Mouse (Mus musculus): ENCODE measurements around the gene 9630041A04Rik.

Gene 9630041A04Rik

GRCm38 (mm10) chr9:101918771-101919170 is 57.1 kb downstream of the 9630041A04Rik start:
- DNase-seq (ENCODE audit: extremely low read depth, low read depth), result no peak

DNA sequence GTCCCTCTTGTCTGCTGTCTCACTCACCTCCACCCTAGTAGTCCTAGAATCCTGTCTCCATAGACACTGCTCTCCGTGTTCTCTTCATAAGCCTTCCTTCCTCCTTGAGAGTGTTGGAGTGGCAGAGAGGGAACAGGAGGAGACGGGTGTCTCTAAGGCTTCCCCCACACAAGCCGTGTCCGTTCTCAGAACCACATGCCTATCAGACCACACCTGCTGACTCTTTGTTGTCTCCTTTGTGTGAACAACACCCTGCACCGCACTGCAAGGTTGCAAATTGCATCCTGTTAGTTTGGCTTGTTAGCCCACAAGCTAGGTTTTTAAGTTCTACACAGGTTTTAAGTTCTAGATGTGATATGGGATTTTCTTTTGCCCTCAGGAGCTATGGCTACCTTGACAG is 57.7 kb downstream of the 9630041A04Rik start:
- DNase-seq (ENCODE audit: extremely low read depth, low read depth), result no peak

DNA sequence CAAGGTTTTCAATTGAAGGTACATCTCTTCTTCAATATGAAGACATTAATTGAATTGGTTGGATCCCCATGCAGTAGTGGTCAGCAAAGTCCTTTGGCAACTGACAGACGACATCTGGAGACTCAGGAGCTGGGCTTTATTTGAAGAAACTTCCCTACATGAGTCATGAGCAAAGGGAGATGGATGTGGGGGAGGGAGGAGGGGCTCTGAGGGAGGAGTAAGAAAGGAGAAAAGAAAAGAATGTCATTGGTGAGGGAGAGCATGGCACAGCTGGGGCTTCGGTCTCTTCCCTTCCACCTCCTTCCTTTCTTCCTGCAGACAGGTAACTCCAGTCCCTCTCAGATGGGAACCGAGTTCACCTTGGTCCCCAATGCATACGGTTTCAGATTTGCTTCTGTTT is 61.2 kb downstream of the 9630041A04Rik start:
- DNase-seq (ENCODE audit: extremely low read depth, low read depth), result no peak

DNA sequence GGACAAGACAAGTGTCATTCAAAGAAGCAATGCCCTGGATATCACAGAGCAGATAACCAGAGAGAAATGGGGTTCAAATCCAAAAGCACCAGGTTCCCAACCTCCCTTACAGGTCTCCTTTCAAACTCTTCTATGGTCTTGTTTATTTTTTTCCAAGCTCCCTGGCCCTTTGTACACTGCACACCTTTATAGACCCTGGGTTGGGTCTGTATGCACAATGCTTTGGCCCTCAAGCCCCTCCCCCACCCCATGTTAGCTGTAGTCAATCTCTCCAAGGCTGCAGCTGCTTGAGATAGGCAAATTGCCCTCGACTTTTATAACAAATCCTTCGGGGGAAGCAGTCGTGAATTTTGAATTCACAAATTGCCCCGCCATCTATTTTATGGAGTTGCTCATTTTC is 63.2 kb downstream of the 9630041A04Rik start:
- DNase-seq (ENCODE audit: extremely low read depth, low read depth), result no peak

GRCm38 (mm10) chr9:101933946-101934573 is 72.4 kb downstream of the 9630041A04Rik start:
- no peak for DNase-seq (ENCODE audit: extremely low read depth, low read depth)

GRCm38 (mm10) chr9:101934887-101935286 is 73.2 kb downstream of the 9630041A04Rik start:
- no peak for DNase-seq (ENCODE audit: extremely low read depth, low read depth)

DNA sequence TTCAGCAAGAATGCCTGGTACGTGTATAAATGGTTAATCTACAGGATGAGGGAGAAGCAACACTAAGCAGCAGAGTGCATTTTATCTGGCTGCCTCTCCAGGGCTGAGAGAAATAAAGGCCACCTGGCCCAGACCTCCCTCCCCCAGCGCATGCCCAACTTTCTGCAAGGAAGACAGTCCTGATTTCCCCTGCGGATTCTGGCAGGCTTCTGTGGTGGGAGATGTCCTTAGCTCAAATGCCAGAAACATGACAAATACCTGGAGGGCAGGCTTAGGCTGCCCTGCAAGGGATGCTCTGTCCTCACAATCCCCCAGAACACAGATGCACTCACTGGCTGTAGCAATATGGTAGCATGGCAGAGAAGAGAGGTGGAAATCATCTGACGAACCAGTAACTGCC is 76.4 kb downstream of the 9630041A04Rik start:
- no peak for DNase-seq (ENCODE audit: extremely low read depth, low read depth)

GRCm38 (mm10) chr9:101939006-101939405 is 77.4 kb downstream of the 9630041A04Rik start:
- no peak for DNase-seq (ENCODE audit: extremely low read depth, low read depth)

- DNase-seq (ENCODE audit: extremely low read depth, low read depth), result no peak
Measured at GRCm38 (mm10) chr9:101940182-101940581, 78.5 kb downstream of the 9630041A04Rik start.

- no peak for DNase-seq (ENCODE audit: extremely low read depth, low read depth)
Measured at GRCm38 (mm10) chr9:101942058-101942669, 80.5 kb downstream of the 9630041A04Rik start.

DNA sequence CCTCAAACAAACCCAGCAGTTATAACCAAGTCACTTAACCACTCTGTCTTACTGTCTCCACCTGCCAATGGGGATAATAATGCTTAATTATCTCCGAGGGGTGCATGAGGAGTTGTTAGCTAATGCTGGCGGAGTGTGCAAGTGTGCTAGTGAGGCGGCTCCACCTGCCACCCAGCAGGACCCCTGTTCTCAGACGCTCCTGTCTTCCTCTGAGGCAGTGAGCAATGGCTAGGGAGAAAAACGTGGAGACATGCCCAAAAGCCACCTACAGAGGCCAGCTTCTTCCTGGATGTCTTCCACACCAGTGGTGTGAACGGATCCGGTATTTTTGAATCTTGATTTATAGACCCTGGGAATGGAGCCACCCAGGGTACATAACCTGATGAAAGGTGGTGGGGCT is 83.7 kb downstream of the 9630041A04Rik start:
- DNase-seq (ENCODE audit: extremely low read depth, low read depth), result no peak

DNA sequence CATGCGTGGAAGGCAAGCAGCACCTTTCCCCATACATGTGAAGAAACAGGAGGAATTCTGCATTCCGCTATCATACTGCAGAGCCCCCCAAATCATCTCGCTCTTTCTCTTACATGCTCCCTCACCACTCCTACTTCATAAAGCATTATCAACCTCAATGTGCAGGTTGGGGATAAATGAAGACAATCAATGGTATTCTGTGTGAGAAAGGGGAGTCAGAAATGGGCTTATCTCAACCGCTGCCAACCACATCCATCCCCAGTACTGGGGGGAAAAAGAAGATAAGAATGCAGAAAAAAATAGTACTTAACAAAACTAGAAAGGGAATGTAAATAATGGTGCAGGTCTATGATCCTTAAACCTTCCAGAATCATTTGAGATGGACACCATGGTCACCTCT is 84.2 kb downstream of the 9630041A04Rik start:
- DNase-seq (ENCODE audit: extremely low read depth, low read depth), result no peak

DNA sequence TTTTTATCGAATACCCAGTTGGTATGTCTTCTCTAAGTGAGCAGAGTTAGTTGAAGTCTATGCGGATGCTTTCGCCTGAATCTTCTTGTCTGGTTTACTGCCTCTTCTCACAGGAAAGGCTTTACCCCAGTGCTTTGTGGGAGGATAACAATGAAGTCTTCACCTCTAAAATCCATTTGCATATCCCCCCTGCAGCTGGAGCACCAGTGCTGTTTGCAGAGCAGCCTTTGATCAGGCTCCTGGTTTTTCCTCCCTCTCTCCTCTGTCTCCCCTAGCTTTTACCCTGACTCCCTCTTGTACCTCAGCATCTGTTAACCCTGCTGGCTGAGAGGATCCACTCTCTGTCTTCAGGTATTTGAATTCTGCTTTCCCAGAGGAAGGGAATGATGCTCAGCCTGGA is 88.5 kb downstream of the 9630041A04Rik start:
- no peak for DNase-seq (ENCODE audit: extremely low read depth, low read depth)

DNA sequence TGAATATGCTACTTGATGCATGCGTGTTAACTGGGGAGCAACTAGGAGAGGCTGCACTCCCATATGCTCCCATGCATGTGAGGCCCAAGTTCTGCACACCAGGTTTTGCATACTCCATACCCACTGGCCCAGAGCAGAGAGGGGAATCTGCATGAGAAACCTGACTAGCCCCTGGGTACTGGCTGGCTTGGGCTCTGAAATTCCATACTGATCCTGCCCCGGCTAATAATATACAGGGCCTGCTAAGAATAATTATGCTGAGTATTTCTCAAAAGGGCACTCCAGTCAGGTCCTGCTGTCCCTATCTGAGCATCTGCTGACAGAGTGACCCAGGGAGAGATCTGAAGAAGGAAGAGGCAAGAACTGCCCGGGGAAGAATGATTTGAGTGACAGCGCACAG is 92.9 kb downstream of the 9630041A04Rik start:
- no peak for DNase-seq (ENCODE audit: extremely low read depth, low read depth)

DNA sequence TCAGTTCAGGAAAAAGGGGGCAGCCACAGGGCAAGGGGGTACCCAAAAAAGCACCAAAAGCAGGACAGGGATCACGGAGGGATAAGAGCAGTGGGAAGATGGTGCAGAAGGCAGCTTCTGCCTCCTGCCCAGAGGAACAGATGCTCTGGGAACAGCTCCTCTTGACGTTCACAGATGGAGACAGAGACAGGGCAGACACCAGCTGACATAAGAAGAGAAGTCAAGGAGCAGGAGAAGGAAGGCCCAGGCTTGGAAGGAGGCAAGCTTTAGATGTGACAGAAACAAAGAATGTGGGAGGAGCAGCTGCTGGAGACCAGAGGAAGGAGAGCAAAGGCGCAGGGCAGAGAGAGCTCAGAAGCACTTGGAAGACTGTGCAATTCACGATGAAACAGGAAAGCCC is 94.6 kb downstream of the 9630041A04Rik start:
- no peak for DNase-seq (ENCODE audit: extremely low read depth, low read depth)

GRCm38 (mm10) chr9:101971806-101972205 is 110.2 kb downstream of the 9630041A04Rik start:
- DNase-seq (ENCODE audit: extremely low read depth, low read depth), result no peak

DNA sequence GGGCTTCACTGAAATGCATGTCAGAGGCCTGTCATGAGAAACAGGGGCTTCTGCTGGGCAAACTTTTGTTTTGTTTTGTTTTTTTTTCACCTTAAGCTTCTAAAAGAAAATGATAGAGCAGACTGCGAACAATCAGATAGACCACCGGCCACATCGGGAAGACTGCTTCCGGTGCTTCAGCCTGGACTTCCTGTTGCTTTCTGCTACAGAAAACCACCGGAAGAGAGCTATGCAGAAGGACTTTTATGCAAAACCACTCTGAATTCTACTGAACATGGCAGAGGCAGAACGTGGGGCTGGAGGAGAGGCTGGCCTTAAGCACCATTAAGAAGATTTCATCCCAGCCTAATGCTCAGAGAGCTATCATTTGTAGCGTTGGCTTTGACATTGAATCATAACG is 110.7 kb downstream of the 9630041A04Rik start:
- DNase-seq (ENCODE audit: extremely low read depth, low read depth), result no peak

DNA sequence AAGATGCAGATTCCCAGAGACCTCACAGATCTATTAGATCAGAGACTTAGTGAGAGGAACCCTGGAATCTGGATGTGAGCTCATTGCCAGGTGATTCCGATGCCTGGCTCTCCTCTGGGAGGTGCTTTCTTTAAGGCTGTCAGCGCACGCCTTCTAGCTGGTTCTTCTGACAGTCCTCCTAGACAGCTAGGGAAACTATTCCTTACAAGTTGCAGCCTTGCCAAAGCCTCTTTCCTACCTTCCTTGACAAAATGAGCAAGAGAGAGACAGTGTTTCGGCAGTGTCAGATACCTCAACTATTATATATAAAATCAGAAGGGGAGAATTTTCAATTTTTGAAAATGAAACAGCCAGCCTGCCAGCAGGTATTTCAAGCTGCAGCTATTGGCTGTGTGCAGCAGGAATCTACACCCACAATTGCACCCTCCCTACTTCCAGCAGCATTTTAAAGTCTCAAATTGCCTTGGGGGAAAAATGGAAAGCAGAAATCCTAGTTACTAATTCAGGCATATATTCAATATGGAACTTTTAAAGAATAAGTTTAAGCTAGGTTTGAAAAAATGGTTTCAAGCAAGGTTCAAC is 115.3 kb downstream of the 9630041A04Rik start:
- no peak for DNase-seq (ENCODE audit: extremely low read depth, low read depth)

- no peak for DNase-seq (ENCODE audit: extremely low read depth, low read depth)
Measured at GRCm38 (mm10) chr9:101981161-101981560, 119.5 kb downstream of the 9630041A04Rik start.

DNA sequence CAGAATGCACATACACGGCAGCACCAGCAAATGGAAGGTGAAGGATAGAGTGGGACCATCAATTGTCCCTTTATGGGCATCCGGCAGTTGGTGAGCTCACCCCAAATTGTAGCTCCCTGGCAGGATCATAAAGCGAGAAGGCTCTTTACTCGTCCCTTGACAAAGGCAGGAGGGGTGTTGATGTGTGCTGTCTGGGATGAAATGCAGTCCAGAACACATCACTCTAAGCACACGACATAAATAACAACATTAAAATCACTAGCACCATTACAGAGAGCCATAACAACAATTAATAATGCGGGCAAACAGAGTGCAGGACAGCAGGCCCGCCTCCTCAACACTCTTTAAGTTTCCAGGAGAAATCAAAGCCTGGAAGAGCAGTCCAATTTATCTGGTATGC is 120.7 kb downstream of the 9630041A04Rik start:
- DNase-seq (ENCODE audit: extremely low read depth, low read depth), result no peak

DNA sequence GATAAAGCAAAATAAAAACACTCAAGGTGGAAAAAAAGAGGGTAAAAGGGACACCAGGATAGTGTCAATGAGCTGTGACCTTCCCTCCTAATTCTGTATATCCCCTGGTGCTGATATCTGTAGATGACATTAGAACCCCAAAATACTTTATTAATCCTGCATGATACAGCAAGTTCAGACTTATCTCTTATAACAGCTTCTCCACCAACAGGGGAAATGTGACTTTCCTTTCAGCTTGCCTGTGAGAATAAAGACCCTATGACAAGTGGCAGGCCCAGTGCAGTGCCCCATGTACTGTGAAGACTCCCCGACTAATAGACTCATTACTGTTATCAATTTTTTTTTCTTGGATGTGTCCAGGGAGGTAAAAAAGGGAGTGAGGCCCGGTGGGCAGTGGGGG is 125.3 kb downstream of the 9630041A04Rik start:
- DNase-seq (ENCODE audit: extremely low read depth, low read depth), result no peak

DNA sequence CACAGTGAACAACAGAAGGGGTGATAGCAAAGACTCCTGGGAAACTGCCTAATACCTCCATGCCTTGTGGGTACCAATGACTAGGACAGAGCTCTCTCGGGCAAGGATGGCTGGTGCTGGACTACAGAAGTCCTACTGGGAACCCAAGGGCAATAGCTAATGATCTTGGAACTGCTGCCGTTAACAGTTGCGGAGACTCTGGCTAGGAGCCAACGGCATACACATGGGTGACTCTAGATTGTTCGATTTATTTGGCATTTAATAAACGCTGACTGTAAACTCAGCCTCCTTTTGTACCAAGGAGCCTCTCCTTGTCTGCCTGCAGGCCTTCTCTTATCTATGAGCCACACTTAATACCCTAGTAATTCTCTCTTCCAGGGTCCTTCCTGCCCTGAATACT is 128.4 kb downstream of the 9630041A04Rik start:
- DNase-seq (ENCODE audit: extremely low read depth, low read depth), result no peak

- no peak for DNase-seq (ENCODE audit: extremely low read depth, low read depth)
Measured at GRCm38 (mm10) chr9:101990836-101991235, 129.2 kb downstream of the 9630041A04Rik start.
